Mouse (Mus musculus) limb, embryonic 14.5 days (tissue): ENCODE results near the gene Pip4k2b. TPM values are rescaled to one million over a fixed set of nuclear protein-coding genes. Genes with fewer than 3 reads are reported as not detected.

Experiments
- ATAC-seq: fragments of 200-750 bp; cut with Nextera tagmentation; 2 replicates; pipeline ENCODE4 v1.8.0; 2017; ENCODE audit warnings: low read depth, moderate number of reproducible peaks, moderate TSS enrichment; ENCODE audit not compliant: low FRiP score
- DNase-seq: peaks from one replicate; pipeline ENCODE4 v3.0.0-alpha.2; 2015; ENCODE audit warnings: low spot score
- H3K27ac ChIP-seq: fragments of 300-500 bp; sonication (generic); replicated peaks from 2 replicates; pipeline ENCODE4 v1.5.1; 2014; ENCODE audit warnings: low read depth, mild to moderate bottlenecking, low read length, moderate library complexity, mixed read lengths
- H3K27me3 ChIP-seq: fragments of 300-500 bp; sonication (generic); 2 replicates; pipeline ENCODE4 v1.6.1; 2014; ENCODE audit warnings: low read length, mixed read lengths; ENCODE audit not compliant: control insufficient read depth, insufficient read depth
- H3K36me3 ChIP-seq: fragments of 300-500 bp; sonication (generic); 2 replicates; pipeline ENCODE4 v1.6.1; 2014; ENCODE audit warnings: mild to moderate bottlenecking, low read length, moderate library complexity, mixed read lengths; ENCODE audit not compliant: control insufficient read depth, insufficient read depth
- H3K4me1 ChIP-seq: fragments of 300-500 bp; sonication (generic); 2 replicates; pipeline ENCODE4 v1.6.1; 2014; ENCODE audit warnings: antibody characterized with exemption, low read length, mixed read lengths; ENCODE audit not compliant: control insufficient read depth, insufficient read depth
- H3K4me2 ChIP-seq: fragments of 300-500 bp; sonication (generic); replicated peaks from 2 replicates; pipeline ENCODE4 v1.6.1; 2014; ENCODE audit warnings: low read depth, mild to moderate bottlenecking, low read length, moderate library complexity; ENCODE audit not compliant: severe bottlenecking
- H3K4me3 ChIP-seq: fragments of 300-500 bp; sonication (generic); replicated peaks from 2 replicates; pipeline ENCODE4 v1.5.1; 2014; ENCODE audit warnings: low read length
- H3K9ac ChIP-seq: fragments of 300-500 bp; sonication (generic); 2 replicates; pipeline ENCODE4 v1.6.1; 2014; ENCODE audit warnings: mild to moderate bottlenecking, low read depth, low read length, moderate library complexity; ENCODE audit not compliant: severe bottlenecking
- H3K9me3 ChIP-seq: fragments of 300-500 bp; sonication (generic); 2 replicates; pipeline ENCODE4 v1.6.1; 2016; ENCODE audit warnings: low read length; ENCODE audit not compliant: control insufficient read depth
- POLR2A ChIP-seq: fragments of 200-500 bp; IDR thresholded peaks from 2 replicates; pipeline ENCODE4 v1.8.0; 2012; ENCODE audit warnings: inconsistent platforms, mild to moderate bottlenecking, moderate library complexity, borderline replicate concordance; ENCODE audit not compliant: insufficient read depth, insufficient read length; ENCODE audit errors: extremely low read depth
- WGBS: fragments of 180-500 bp; shearing (Covaris S2); extraction: QIAGEN DNeasy Blood & Tissue Kit; methylation state at CpG from one replicate; pipeline ENCODE4 v1.1.7; 2014; 5-methylcytosine and 5-hydroxymethylcytosine counted together
- polyA plus RNA-seq, 2 experiments: library from polyadenylated mRNA; depleted of rRNA in 1 of 2; stranded (reverse) in 1 of 2; unstranded in 1 of 2; fragments of >200 nt; fragmentation: Nextera tagmentation in 1 of 2; extraction: Ambion mirVana in 1 of 2; gene quantifications; 2 replicates each; pipeline versions ENCODE4 v1.2.1 to v1.2.3; 2012 to 2014

The Pip4k2b gene
- polyA plus RNA-seq, 2 experiments, result 2.2 to 34.4 TPM

GRCm38 (mm10) chr11:97782564-97782895 is 38.0 kb upstream of the Pip4k2b start:
- H3K27me3 ChIP-seq, result no peaks in the 10 kb centered on the region
- peaks cover 36% of the 10 kb centered on the region for H3K36me3 ChIP-seq
- H3K9me3 ChIP-seq, result no peaks in the 10 kb centered on the region
- H3K27ac ChIP-seq, result peak overlapping the region; percentile 96; the same call in 1 of the 2 replicates
- H3K4me2 ChIP-seq, result peak overlapping the region; percentile 70
- H3K9ac ChIP-seq, result peak overlapping the region; percentile 99
- no peak for DNase-seq
- H3K4me3 ChIP-seq, result peak overlapping the region; percentile 98
- ATAC-seq, result no peak
- TF ChIP-seq POLR2A, result no peak
- WGBS, result 1% methylated on average over 10 of the region's 10 CpGs
- H3K4me1 ChIP-seq, result peaks cover 8% of the 10 kb centered on the region

DNA sequence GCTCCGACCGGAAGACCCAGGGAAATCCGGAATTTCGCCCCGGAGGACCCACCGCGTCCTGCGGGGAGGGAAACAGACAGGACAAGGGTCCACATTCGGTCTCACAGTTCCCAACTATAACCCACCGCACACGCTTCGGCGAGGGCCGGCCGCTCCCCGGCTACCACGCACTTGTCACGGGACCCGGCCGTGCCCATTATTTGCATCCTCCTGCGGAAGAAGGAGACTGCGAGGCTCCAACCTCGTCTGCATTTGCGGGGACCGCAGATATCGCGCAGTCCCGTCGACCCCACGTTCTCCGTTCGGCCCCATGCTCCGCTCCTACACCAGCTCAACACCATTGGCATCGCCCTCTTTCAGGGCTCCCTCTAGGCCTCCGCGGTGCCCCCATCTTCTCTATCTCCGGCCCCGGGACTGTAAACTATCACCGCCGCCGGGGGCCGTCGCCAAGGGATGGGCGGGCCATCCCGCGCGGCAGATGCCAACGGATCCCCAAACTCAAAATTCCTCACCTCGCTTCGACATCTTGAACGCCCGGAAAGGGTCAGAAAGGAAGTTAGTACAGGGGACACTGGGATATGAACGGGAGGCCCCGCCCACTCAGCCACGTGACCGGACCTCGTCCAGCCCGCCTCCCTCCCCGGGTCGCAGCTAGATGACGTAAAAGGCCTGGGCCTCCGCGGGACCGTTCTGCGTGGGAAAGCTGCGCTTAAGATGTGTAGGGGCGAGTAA is 37.5 kb upstream of the Pip4k2b start, which contains the start of gene Rpl23:
Rpl23 (minus strand) TSS at position 606 of the 732 bp plus-strand sequence.
- Histone ChIP-seq H3K27ac (peak within 1 kb of the TSS; percentile 96), H3K4me3 (peak within 1 kb of the TSS; percentile 98)
- under 1% methylated on average over 67 of the region's 67 CpGs for WGBS

GRCm38 (mm10) chr11:97781478-97781831 is 37.0 kb upstream of the Pip4k2b start:
- H3K4me1 ChIP-seq, result peaks cover 8% of the 10 kb centered on the region
- WGBS, result 1% methylated on average over 11 of the region's 11 CpGs
- H3K36me3 ChIP-seq, result peaks cover 47% of the 10 kb centered on the region
- H3K27me3 ChIP-seq, result no peaks in the 10 kb centered on the region
- no peak for ATAC-seq
- peak overlapping the region; percentile 99 for H3K9ac ChIP-seq
- H3K4me2 ChIP-seq, result peak overlapping the region; percentile 70
- H3K27ac ChIP-seq, result peak overlapping the region; percentile 96
- no peaks in the 10 kb centered on the region for H3K9me3 ChIP-seq
- DNase-seq, result no peak
- H3K4me3 ChIP-seq, result peak overlapping the region; percentile 98
- TF ChIP-seq POLR2A, result no peak

More for the DNA sequence above, 37.5 kb upstream of the Pip4k2b start, which contains the start of gene Rpl23:
- no peaks in the 10 kb centered on the region for H3K27me3 ChIP-seq
- H3K36me3 ChIP-seq, result peaks cover 42% of the 10 kb centered on the region
- DNase-seq, result peak; percentile 98
- peak; percentile 80; the same call in 1 of the 2 replicates for TF ChIP-seq POLR2A
- ATAC-seq, result peak; percentile 98
- H3K4me1 ChIP-seq, result peaks cover 8% of the 10 kb centered on the region
- no peaks in the 10 kb centered on the region for H3K9me3 ChIP-seq
- H3K4me2 ChIP-seq, result peak within 1 kb of the TSS; percentile 70
- peak within 1 kb of the TSS; percentile 99 for H3K9ac ChIP-seq

GRCm38 (mm10) chr11:97779968-97780701 is 35.6 kb upstream of the Pip4k2b start:
- Histone ChIP-seq H3K4me3 (peak overlapping the region; percentile 98), H3K27ac (no peak overlapping the region), H3K4me1 (peaks cover 8% of the 10 kb centered on the region), H3K36me3 (peaks cover 48% of the 10 kb centered on the region), H3K4me2 (peak overlapping the region; percentile 70; the same call in 1 of the 2 replicates), H3K27me3 (no peaks in the 10 kb centered on the region), H3K9me3 (no peaks in the 10 kb centered on the region), H3K9ac (peak overlapping the region; percentile 99; the same call in 1 of the 2 replicates)
- no peak for DNase-seq
- ATAC-seq, result no peak
- 86% methylated on average over 2 of the region's 2 CpGs for WGBS
- no peak for TF ChIP-seq POLR2A

- Histone ChIP-seq H3K4me3 (no peak overlapping the region), H3K36me3 (peaks cover 48% of the 10 kb centered on the region), H3K4me1 (peaks cover 8% of the 10 kb centered on the region), H3K9me3 (no peaks in the 10 kb centered on the region), H3K27ac (no peak overlapping the region), H3K9ac (no peak overlapping the region), H3K27me3 (no peaks in the 10 kb centered on the region), H3K4me2 (no peak overlapping the region)
- whole genome bisulfite sequencing, result 97% methylated on average over 1 of the region's 1 CpGs
- no peak for DNase-seq
- ATAC-seq, result no peak
- TF ChIP-seq POLR2A, result no peak
Measured at GRCm38 (mm10) chr11:97778918-97779317, 34.4 kb upstream of the Pip4k2b start.
